Mouse (Mus musculus) intestine, postnatal 0 days (tissue): ENCODE results near the gene Fmn2. TPM values are rescaled to one million over a fixed set of nuclear protein-coding genes. Genes with fewer than 3 reads are reported as not detected.

ENCODE experiments used
- ATAC-seq: fragments of 200-750 bp; cut with Nextera tagmentation; 2 replicates; pipeline ENCODE4 v1.8.0; 2017; ENCODE audit warnings: mild to moderate bottlenecking, moderate TSS enrichment, moderate library complexity
- H3K27ac ChIP-seq: fragments of 300-500 bp; sonication (generic); 2 replicates; pipeline ENCODE4 v1.5.1; 2014; ENCODE audit warnings: mild to moderate bottlenecking, low read depth, low read length, moderate library complexity
- H3K27me3 ChIP-seq: fragments of 300-500 bp; sonication (generic); replicated peaks from 2 replicates; pipeline ENCODE4 v1.6.1; 2014; ENCODE audit warnings: low read length, mixed read lengths; ENCODE audit not compliant: control insufficient read depth, insufficient read depth
- H3K36me3 ChIP-seq: fragments of 300-500 bp; sonication (generic); 2 replicates; pipeline ENCODE4 v1.6.1; 2014; ENCODE audit warnings: mild to moderate bottlenecking, moderate library complexity; ENCODE audit not compliant: control insufficient read depth, insufficient read depth
- H3K4me1 ChIP-seq: fragments of 300-500 bp; sonication (generic); replicated peaks from 2 replicates; pipeline ENCODE4 v1.6.1; 2014; ENCODE audit warnings: antibody characterized with exemption, low read length, mixed read lengths; ENCODE audit not compliant: control insufficient read depth, insufficient read depth
- H3K4me2 ChIP-seq: fragments of 300-500 bp; sonication (generic); replicated peaks from 2 replicates; pipeline ENCODE4 v1.6.1; 2014; ENCODE audit warnings: low read depth, mild to moderate bottlenecking, moderate library complexity
- H3K4me3 ChIP-seq: fragments of 300-500 bp; sonication (generic); 2 replicates; pipeline ENCODE4 v1.5.1; 2014; ENCODE audit warnings: low read depth, low read length
- H3K9ac ChIP-seq: fragments of 300-500 bp; sonication (generic); 2 replicates; pipeline ENCODE4 v1.6.1; 2014; ENCODE audit warnings: mild to moderate bottlenecking, low read depth, low read length
- H3K9me3 ChIP-seq: fragments of 300-500 bp; sonication (generic); 2 replicates; pipeline ENCODE4 v1.6.1; 2016; ENCODE audit warnings: mixed run types; ENCODE audit not compliant: control insufficient read depth
- CTCF ChIP-seq: sonication (generic); IDR thresholded peaks from 2 replicates; pipeline ENCODE4 v1.5.1; 2016; ENCODE audit warnings: low read depth, mild to moderate bottlenecking, control low read depth, antibody characterized with exemption, moderate library complexity
- WGBS: fragments of 180-500 bp; shearing (Covaris S2); extraction: QIAGEN DNeasy Blood & Tissue Kit; methylation state at CpG from one replicate; pipeline ENCODE4 v1.1.7; 2014; 5-methylcytosine and 5-hydroxymethylcytosine counted together
- polyA plus RNA-seq: library from polyadenylated mRNA; unstranded; fragments of >200 nt; fragmentation: Nextera tagmentation; extraction: Ambion mirVana; gene quantifications from 2 replicates; pipeline ENCODE4 v1.2.1, GENCODE M21; 2015

The Fmn2 gene
- polyA plus RNA-seq, 1 experiment from 2014 or later = 0.25 TPM

DNA sequence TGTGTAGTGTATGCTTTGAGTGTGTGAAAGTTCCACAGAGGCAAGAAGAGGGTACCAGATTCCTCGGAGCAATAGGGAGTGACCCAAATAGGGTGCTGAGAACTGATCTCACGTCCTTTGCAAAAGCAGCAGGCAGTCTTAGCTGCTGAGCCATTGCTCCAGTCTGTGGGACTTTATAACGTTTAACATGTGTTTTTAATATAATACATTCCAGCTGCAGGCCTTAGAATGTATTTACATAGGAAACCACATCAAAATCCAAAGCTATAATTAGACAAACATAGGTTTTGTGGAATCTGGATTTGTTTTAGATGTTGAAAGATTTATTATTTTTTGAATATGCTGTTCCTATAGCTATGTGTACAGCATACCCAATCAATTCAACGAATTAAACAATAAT is 115.7 kb downstream of the Fmn2 start:
- no peaks in the 10 kb centered on the region for H3K27me3 ChIP-seq
- no peak overlapping the region for H3K4me2 ChIP-seq
- H3K27ac ChIP-seq = no peak overlapping the region
- no peak for TF ChIP-seq CTCF
- no peaks in the 10 kb centered on the region for H3K4me1 ChIP-seq
- H3K36me3 ChIP-seq = no peaks in the 10 kb centered on the region
- 54% methylated on average over 4 of the region's 4 CpGs for WGBS
- no peaks in the 10 kb centered on the region for H3K9me3 ChIP-seq
- H3K4me3 ChIP-seq = no peak overlapping the region
- ATAC-seq = no peak
- H3K9ac ChIP-seq = no peak overlapping the region

DNA sequence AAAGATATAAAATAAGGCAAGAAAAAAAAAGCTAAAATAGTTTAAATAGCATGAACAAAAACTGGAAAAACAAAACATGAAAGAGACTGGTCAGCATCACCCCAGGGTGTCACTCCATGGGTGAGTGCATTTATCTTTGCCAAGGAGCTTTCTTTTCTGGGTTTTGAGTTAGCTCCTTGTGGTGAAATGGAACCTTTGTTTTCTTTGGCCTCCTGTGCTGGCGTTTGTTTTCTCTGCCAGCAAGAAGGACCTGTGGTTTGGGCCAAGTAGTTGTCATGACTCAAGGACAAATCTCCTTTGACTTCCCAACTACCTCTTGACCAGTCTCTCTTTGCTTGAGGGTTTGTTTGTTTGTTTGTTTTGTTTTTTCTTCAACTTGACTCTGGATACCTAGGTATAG is 119.9 kb downstream of the Fmn2 start:
- no peak for TF ChIP-seq CTCF
- no peaks in the 10 kb centered on the region for H3K9me3 ChIP-seq
- no peak overlapping the region for H3K9ac ChIP-seq
- no peak for ATAC-seq
- 32% methylated on average over 1 of the region's 1 CpGs for WGBS
- H3K4me2 ChIP-seq = no peak overlapping the region
- H3K36me3 ChIP-seq = no peaks in the 10 kb centered on the region
- no peak overlapping the region for H3K4me3 ChIP-seq
- no peaks in the 10 kb centered on the region for H3K27me3 ChIP-seq
- H3K4me1 ChIP-seq = no peaks in the 10 kb centered on the region
- no peak overlapping the region for H3K27ac ChIP-seq

DNA sequence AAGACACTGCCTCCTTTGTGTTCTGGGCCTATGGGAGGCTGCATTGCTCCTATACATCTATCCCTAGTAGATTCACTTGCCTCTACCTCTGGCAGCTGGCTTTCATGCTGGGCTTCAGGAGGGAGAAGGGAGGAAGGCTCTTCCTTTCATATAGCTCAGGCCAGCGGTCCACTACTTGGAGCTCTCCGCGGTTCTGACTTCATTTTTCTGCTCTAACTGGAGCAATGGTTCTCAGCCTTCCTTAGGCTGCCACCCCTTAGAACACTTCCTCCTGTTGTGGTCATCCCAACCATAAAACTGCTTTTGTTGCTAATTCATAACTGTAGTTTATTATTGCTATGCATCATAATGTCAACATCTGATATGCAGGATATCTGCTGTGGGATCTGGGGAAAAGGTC is 121.4 kb downstream of the Fmn2 start:
- no peaks in the 10 kb centered on the region for H3K9me3 ChIP-seq
- no peaks in the 10 kb centered on the region for H3K27me3 ChIP-seq
- no peak for TF ChIP-seq CTCF
- H3K27ac ChIP-seq = no peak overlapping the region
- no peak overlapping the region for H3K4me2 ChIP-seq
- WGBS = 36% methylated on average over 3 of the region's 3 CpGs
- no peak for ATAC-seq
- H3K36me3 ChIP-seq = no peaks in the 10 kb centered on the region
- no peaks in the 10 kb centered on the region for H3K4me1 ChIP-seq
- H3K4me3 ChIP-seq = no peak overlapping the region
- H3K9ac ChIP-seq = no peak overlapping the region

DNA sequence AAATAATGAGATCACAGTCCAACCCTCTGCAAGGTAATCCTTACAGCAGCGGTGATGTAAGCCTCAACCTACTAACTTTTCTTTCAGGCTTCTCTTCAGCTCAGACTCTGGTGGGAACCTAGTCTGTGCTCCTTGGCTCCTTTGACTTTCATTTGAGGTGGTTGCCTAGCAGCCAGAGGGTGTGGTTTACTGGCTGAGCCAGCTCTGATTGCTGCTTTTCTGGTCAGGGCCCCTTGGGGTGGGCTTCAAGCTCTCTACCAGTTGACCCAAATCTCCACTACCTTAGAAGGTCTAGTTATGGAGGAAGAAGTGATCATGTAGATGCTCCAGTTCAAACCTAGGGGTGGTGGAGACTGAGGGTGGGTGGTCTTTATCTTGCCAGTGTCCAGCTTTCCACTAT is 128.4 kb downstream of the Fmn2 start:
- WGBS = 72% methylated on average over 1 of the region's 1 CpGs
- Histone ChIP-seq H3K36me3 (no peaks in the 10 kb centered on the region), H3K9me3 (no peaks in the 10 kb centered on the region), H3K4me2 (no peak overlapping the region), H3K4me1 (no peaks in the 10 kb centered on the region), H3K27ac (no peak overlapping the region), H3K27me3 (no peaks in the 10 kb centered on the region), H3K9ac (no peak overlapping the region), H3K4me3 (no peak overlapping the region)
- ATAC-seq = no peak
- TF ChIP-seq CTCF = no peak

DNA sequence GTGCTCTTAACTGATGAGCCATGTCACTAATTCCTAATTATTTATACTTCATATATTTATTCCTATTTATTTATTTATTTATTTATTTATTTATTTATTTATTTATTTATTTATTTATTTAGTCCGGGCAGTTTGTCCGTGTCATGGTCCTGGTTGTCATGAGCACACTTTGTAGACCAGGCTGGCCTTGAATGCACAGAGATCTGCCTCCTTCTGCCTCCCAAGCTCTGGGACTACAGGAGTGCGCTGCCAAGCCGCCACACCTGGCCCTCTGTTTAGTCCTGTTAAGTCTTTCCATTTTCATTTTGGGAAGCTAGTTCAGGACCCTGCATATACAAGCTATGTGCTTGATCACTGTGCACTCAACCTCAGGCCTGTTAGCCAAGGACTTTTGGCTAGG is 134.7 kb downstream of the Fmn2 start:
- Histone ChIP-seq H3K4me1 (no peaks in the 10 kb centered on the region), H3K36me3 (no peaks in the 10 kb centered on the region), H3K4me2 (no peak overlapping the region), H3K9ac (no peak overlapping the region), H3K9me3 (no peaks in the 10 kb centered on the region), H3K27ac (no peak overlapping the region), H3K4me3 (no peak overlapping the region), H3K27me3 (no peaks in the 10 kb centered on the region)
- no peak for TF ChIP-seq CTCF
- no peak for ATAC-seq
- whole genome bisulfite sequencing = 90% methylated on average over 4 of the region's 4 CpGs

DNA sequence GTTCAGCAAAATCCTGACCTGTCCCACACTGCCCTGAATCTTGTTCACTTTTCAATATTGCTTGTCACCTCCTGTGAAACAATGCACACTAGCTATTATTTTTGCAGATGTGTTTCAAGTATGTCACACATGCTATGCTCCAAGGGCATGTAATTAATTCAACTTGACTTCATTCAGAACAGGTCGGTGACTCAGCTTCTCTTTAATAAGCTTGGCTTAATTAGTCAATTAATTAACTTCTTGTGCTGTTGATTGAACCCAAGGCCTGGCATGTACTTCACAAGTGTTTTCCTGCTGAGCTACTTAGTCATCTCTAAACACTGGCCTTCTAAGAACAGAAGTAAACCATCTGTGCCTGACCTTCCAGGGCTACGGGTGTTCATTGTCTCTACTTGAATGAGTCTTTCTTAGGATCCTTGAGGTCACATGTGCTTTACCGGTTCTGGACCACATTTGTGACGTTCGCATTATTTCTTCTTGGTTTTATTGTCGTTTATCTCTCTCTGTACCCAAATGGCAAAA is 136.0 kb downstream of the Fmn2 start:
- no peaks in the 10 kb centered on the region for H3K4me1 ChIP-seq

DNA sequence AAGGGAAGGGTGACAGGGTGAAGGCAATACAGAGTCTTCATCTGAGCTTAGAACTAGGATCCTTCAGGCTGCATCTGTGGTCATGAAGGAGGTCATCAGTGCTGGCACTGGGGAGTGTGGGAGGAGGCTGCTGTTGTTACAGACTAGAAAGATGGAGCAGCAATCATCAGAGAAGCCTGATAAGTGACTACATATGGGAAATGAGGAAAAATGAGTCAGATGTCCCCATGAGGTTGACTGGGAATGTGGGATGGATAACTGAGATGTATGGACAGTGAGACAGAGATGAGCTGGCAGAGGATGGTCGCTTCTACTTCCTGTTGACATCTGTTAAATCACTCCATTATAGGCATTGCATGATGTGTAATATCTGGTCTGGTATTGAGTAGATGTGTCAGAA is 139.3 kb downstream of the Fmn2 start:
- Histone ChIP-seq H3K9me3 (no peaks in the 10 kb centered on the region), H3K4me3 (no peak overlapping the region), H3K36me3 (no peaks in the 10 kb centered on the region), H3K9ac (no peak overlapping the region), H3K27ac (no peak overlapping the region), H3K4me2 (no peak overlapping the region), H3K27me3 (no peaks in the 10 kb centered on the region), H3K4me1 (no peaks in the 10 kb centered on the region)
- WGBS = 88% methylated on average over 1 of the region's 1 CpGs
- no peak for ATAC-seq
- TF ChIP-seq CTCF = no peak

More for the DNA sequence above, 136.0 kb downstream of the Fmn2 start:
- no peak for ATAC-seq
- no peak overlapping the region for H3K4me3 ChIP-seq
- WGBS = 77% methylated on average over 6 of the region's 6 CpGs
- no peak for TF ChIP-seq CTCF
- no peak overlapping the region for H3K4me2 ChIP-seq
- H3K36me3 ChIP-seq = no peaks in the 10 kb centered on the region
- no peak overlapping the region for H3K9ac ChIP-seq
- no peak overlapping the region for H3K27ac ChIP-seq
- H3K9me3 ChIP-seq = no peaks in the 10 kb centered on the region
- H3K27me3 ChIP-seq = no peaks in the 10 kb centered on the region
